Mouse (Mus musculus) forelimb bud, embryonic 11.5 days (tissue): ENCODE results near the gene Neurl3.

ENCODE experiments used
- DNase-seq: peaks from one replicate; pipeline ENCODE4 v3.0.0-alpha.2; 2012; ENCODE audit warnings: low read depth, low spot score

Neurl3 gene

GRCm38 (mm10) chr1:36274455-36274854 is at the start of gene Neurl3:
Gene Neurl3 (minus strand): TSS chr1:36274679.
- DNase-seq: no peak

- DNase-seq: peak; percentile 46
Measured at GRCm38 (mm10) chr1:36323746-36324448, 49.4 kb upstream of the Neurl3 start.

- DNase-seq: no peak
Measured at GRCm38 (mm10) chr1:36323076-36323475, 48.6 kb upstream of the Neurl3 start.

GRCm38 (mm10) chr1:36321829-36322573 is 47.5 kb upstream of the Neurl3 start:
- no peak for DNase-seq

GRCm38 (mm10) chr1:36321164-36321563 is 46.7 kb upstream of the Neurl3 start:
- no peak for DNase-seq

GRCm38 (mm10) chr1:36315776-36316100 is 41.3 kb upstream of the Neurl3 start:
- DNase-seq: no peak

- DNase-seq: no peak
Measured at GRCm38 (mm10) chr1:36314959-36315775, 40.7 kb upstream of the Neurl3 start.

GRCm38 (mm10) chr1:36309498-36309901 is 35.0 kb upstream of the Neurl3 start:
- no peak for DNase-seq

- no peak for DNase-seq
Measured at GRCm38 (mm10) chr1:36308966-36309475, 34.5 kb upstream of the Neurl3 start.

- DNase-seq: no peak
Measured at GRCm38 (mm10) chr1:36308451-36308901, 34.0 kb upstream of the Neurl3 start.

- peak; percentile 92 for DNase-seq
Measured at GRCm38 (mm10) chr1:36307495-36308280, 33.2 kb upstream of the Neurl3 start, which contains the start of gene Arid5a. Gene Arid5a (plus strand): TSS chr1:36307733.

GRCm38 (mm10) chr1:36307121-36307494 is 32.6 kb upstream of the Neurl3 start:
- DNase-seq: no peak

GRCm38 (mm10) chr1:36306120-36306519 is 31.6 kb upstream of the Neurl3 start:
- DNase-seq: no peak

GRCm38 (mm10) chr1:36304764-36305163 is 30.3 kb upstream of the Neurl3 start:
- DNase-seq: no peak

GRCm38 (mm10) chr1:36303381-36304320 is 29.2 kb upstream of the Neurl3 start:
- peak; percentile 38 for DNase-seq

GRCm38 (mm10) chr1:36302957-36303356 is 28.5 kb upstream of the Neurl3 start:
- DNase-seq: no peak

- DNase-seq: no peak
Measured at GRCm38 (mm10) chr1:36302273-36302672, 27.8 kb upstream of the Neurl3 start.

GRCm38 (mm10) chr1:36300486-36300885 is 26.0 kb upstream of the Neurl3 start:
- DNase-seq: no peak

GRCm38 (mm10) chr1:36299676-36300075 is 25.2 kb upstream of the Neurl3 start:
- DNase-seq: no peak

GRCm38 (mm10) chr1:36299126-36299525 is 24.6 kb upstream of the Neurl3 start:
- DNase-seq: no peak
